Mouse (Mus musculus) mouse trophoblast stem cell (cell line): Measurements from ENCODE around the gene Eif3i.

Experiments used
- in situ Hi-C, 2 experiments: fragments of 300-500 bp; cut with MseI, MboI; formaldehyde crosslinking; loops; 2 replicates in 1 of 2; 3 replicates in 1 of 2; pipeline ENCODE4 v1.15.1; 2025

Gene Eif3i

DNA sequence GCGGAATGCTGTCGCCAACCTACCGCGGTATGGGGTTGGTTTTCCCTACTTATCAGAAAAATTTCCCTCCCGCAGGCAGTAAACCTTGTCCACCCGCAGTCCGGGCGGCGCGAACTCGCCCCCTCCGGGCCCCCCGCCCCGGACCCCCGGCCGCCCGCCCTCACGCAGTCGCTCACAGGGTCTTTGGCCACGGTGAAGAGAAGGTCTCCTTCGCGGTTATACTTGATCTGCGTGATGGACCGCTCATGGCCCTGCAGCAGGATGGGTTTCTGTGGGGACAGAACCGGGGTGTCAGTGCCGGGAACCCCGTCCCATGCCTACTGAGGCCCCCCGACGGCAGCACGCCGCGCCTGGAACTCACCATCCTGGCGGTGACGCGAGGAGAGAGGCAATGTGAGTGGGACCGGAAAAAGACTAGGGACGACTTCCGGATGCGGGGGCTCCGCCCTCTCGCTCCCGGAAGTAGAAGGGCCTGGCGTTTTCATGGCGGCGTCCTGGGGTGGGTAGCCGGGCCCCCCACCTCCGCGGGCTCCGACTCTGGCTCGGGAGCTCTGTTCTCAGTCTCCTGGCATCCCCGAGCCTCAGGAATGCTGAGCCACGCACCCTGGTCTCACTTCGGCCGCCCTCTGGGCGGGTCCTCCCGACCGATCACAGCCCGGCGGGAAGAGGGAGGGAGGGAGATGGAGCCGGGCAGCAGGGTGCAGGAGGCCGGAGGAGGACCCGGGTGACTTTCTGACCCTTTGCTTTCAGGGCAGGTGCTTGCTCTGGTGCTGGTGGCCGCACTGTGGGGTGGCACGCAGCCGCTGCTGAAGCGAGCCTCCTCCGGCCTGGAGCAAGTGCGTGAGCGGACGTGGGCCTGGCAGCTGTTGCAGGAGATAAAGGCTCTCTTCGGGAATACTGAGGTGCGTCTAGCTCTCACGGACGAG, at the start of gene Eif3i, which contains the start of gene Tmem234:
TSS of gene Eif3i (minus strand) at position 416 of the 926 bp plus-strand sequence.
TSS of gene Tmem234 (plus strand) at position 436 of the 926 bp plus-strand sequence.
- in situ Hi-C loops: no loop called here

DNA sequence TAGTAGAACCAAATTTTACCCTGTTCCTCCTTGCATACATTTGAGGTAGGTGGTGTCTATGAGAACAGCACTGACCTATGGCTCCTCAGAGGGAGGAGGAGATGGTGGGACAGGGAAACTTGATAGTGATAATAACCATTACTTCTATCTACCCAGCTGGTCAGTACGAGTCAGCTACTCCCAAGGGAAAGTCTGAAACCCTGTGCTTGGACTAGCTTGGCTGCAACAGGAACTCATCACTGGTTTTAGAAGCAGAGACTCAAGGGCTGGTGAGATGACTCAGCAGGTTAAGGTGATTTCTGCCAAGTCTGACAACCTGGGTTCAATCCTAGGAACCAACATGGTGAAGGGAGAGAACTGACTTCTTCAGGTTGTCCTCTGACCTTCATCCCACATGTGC, 48.2 kb upstream of the Eif3i start:
- in situ Hi-C loops: no loop called here

- in situ Hi-C loops: no loop called here
Measured at GRCm38 (mm10) chr4:129645204-129645603, 44.8 kb upstream of the Eif3i start.

GRCm38 (mm10) chr4:129641756-129642155, 41.3 kb upstream of the Eif3i start:
- in situ Hi-C loops: no loop called here

DNA sequence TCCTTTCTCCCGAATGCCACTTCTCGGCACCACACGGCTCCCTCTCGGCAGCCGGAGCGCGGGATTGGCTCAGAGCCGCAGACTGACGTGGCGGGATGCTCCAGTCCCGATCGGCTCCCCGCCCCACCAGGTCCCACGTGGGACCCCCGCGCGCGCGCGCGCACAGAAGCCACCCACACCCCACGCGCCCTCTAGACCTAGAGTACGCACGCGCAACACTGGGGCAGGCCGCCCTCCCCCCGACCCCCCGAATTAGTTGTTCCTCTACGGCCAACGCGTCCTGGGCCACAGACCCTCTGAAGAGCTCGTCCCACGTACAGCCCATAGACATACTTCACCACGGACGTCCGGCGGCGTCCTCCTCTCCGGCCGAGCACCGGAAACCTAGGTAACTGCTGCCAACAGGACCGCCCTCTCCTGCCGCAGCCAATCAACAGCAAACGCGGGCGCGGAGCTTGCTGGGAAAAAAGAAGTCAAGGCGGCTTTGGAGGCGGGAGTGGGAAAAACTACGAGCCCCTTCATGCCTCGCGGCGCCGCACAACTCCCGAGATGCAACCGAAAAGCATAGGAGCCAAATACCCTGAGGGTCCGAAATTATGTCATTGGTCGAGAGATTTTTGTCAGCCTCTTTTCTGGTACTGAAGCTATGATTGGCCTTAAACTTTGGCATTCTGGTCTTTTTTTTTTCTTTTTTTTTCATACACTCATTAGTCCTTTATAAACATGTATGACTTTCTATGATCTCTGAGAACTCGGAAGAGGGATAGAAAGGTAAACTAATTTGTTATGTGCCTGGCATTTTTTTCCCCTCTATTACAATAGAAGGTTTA, 40.4 kb upstream of the Eif3i start, which contains the start of gene Txlna:
TSS of gene Txlna (minus strand) at position 428 of the 830 bp plus-strand sequence.
- in situ Hi-C loops: no loop called here

DNA sequence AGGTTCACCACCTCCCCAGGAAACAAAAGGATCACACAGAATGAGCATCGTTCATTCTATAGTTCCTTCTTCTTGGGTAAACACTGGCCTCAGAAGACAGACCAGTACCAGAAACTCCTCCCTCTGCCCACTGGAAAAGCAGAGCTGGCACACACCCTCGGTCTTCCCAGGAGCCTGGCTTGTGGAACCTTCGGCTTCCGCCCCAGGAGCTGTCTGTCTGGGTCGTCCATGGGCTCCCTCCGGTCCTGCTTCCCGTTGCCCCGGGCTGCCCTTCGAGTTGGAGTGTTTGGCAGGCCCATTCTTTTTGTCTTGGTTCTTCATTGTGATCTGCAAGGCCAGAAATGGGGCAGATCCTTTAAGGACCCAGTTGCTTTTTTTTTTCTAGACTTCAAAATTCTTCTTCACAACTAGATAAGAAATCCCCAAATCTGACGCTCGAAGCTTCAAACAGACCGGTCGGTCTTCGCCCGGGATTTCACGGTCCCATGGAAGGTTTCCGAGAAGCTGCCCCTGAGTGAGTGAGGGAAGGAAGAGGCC, 39.7 kb upstream of the Eif3i start:
- in situ Hi-C loops: no loop called here

DNA sequence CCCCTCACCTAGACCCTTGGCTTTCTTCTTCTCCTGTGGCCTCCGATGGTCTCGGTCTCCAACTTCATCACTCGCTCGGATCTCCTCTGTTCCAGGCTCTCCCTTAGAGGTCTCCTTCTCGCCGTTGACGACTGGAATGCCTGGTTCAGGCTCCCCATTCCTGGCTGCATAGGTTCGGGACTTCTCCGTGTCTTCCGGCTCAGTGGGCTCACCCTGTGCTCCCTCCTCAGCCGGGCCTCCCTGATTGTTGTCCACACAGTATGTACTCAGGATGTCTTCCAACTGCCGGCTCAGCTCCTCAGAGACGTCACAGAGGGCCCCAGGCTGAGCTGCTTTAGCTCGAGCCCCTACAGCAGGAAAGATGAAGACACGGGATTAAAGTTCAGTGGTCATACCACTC, 38.8 kb upstream of the Eif3i start:
- in situ Hi-C loops: no loop called here

DNA sequence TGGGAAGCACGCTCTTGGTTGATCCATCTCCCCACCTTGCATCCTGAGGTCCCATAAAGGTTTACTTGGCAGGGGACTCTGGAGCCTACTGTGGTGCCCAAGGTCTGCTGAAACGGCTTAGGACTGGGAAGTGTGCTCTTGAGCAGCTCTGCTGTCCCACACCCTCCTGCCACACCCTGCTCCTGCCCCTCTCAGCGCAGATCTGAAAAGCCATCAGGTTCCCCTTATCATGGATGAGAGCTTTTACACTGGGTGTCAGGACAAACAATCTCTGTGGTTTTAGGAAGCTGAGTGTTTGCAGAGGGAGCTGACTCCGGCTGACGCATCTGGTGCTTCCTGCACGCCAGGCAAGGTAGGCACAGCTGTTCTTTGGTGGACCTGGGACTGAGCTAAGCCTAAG, 33.4 kb upstream of the Eif3i start:
- in situ Hi-C loops: no loop called here

- in situ Hi-C loops: no loop called here
Measured at GRCm38 (mm10) chr4:129631867-129632266, 31.4 kb upstream of the Eif3i start.

GRCm38 (mm10) chr4:129630944-129631343, 30.5 kb upstream of the Eif3i start:
- in situ Hi-C loops: no loop called here

DNA sequence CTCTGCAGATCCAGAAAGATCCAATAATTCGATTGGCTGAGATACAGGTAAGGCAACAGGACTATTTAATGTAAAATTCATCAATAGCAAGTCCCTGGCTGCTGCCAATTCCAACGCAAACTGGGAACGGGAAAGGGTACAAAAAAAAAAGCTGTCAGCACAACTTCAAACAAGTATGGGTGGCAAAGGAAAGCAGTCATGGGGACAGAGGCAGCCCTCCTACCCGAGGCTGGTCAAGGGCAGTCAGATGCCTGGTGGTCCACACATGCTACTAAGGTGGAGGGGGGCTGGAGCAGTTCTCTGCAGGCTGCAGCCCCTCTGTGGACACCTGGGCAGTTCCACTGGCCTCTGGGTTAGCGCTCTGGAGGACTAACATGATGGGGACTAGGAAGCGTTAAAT, 25.6 kb upstream of the Eif3i start:
- in situ Hi-C loops: no loop called here

- in situ Hi-C loops: no loop called here
Measured at GRCm38 (mm10) chr4:129625496-129625895, 25.0 kb upstream of the Eif3i start.

- in situ Hi-C loops: no loop called here
Measured at GRCm38 (mm10) chr4:129625029-129625370, 24.6 kb upstream of the Eif3i start.

GRCm38 (mm10) chr4:129624281-129625028, 24.0 kb upstream of the Eif3i start:
- in situ Hi-C loops: no loop called here

GRCm38 (mm10) chr4:129623681-129624091, 23.2 kb upstream of the Eif3i start, which contains the start of gene Ccdc28b:
Gene Ccdc28b (minus strand): TSS chr4:129623947.
- in situ Hi-C loops: no loop called here

DNA sequence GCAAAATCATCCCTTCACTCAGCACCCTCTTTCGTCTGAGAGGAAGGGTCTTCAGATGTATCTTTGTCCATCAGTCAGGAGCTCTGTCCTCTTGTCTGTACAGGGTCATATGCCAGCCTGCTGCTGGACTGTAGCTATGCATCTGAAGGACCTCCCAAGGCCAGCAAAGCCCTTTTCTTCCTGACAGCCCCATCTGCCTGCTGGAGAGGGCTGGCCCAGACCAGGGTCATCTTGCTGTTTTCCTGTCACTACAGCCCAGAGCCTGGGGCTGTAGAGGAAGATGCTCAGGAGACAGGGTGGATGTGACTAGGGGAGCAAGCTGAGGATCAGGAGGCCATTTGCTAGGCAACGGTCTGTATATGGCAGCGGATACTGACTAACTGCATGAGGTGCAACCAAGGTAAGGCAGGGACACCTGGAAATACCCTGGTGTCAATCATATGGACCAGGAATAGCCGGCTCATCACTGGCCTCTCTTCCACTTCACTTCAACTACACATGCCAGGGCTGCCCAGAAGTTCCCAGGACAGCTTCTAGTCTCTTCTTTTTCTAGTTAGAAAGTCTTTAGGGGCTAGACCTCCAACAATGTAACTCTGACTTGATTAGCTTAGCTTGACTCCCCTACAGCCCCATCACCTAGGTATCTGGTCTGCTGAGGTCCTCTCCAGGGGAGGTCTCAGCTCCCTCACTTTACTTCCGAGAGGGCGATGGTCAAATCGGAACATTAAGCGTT, 22.5 kb upstream of the Eif3i start:
- in situ Hi-C loops: no loop called here

- in situ Hi-C loops: no loop called here
Measured at GRCm38 (mm10) chr4:129622120-129622802, 21.8 kb upstream of the Eif3i start.

DNA sequence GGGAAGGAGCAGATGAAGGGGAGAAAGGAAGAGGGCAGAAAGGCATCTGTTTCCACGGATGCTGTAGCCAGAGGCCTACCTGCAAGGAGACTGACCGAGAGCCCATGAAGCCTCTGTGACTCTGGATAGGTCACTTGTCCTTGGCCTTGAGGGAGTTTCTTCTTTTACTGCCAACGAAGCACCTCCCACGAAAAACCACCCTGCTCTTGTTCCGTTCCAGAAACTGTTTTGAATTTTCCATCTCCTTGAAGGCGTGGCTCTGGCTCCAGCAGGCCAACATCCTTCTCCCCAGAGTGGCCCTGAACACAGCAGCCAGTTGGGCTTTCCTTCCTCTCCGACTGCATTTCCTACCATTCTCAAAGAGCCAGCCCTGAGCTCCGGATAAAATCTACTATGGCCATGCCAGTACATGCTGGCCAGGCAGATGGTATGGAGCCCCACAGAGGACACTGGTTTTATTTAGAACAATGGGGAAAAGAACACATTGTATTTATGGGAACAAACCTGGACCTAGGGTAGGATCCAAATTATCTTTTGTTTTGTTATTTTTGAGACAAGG, 20.9 kb upstream of the Eif3i start:
- in situ Hi-C loops: no loop called here

- in situ Hi-C loops: no loop called here
Measured at GRCm38 (mm10) chr4:129620419-129621282, 20.2 kb upstream of the Eif3i start.
